Mouse (Mus musculus) MEL (cell line): Measurements from ENCODE around the gene Zfp764.

Experiments used
- CTCF ChIP-seq, 3 experiments: IDR thresholded peaks in 2 of 3; conservative IDR thresholded peaks in 1 of 3; 2 replicates each; pipeline ENCODE4 v1.5.1; 2011 to 2012; ENCODE audit warnings: low read length in 3 of 3, low read depth in 2 of 3, mild to moderate bottlenecking in 2 of 3, improper control_type of control experiment in 1 of 3, inconsistent platforms in 1 of 3, mixed read lengths in 1 of 3, moderate library complexity in 1 of 3; ENCODE audit not compliant: control insufficient read depth in 1 of 3, insufficient read depth in 1 of 3, poor library complexity in 1 of 3, severe bottlenecking in 1 of 3
- ELF1 ChIP-seq: IDR thresholded peaks from 2 replicates; pipeline ENCODE4 v1.6.1; 2014; ENCODE audit warnings: low read depth, mild to moderate bottlenecking, inconsistent platforms, low read length, improper control_type of control experiment, moderate library complexity
- EP300 ChIP-seq, 2 experiments: IDR thresholded peaks; 2 replicates each; pipeline ENCODE4 v1.6.1; 2011; ENCODE audit warnings: improper control_type of control experiment in 2 of 2, low read length in 2 of 2, low read depth in 1 of 2, mild to moderate bottlenecking in 1 of 2
- GABPA ChIP-seq: IDR thresholded peaks from 2 replicates; pipeline ENCODE4 v1.6.1; 2012; ENCODE audit warnings: low read depth, mild to moderate bottlenecking, inconsistent platforms, low read length, improper control_type of control experiment, moderate library complexity
- GATA1 ChIP-seq: IDR thresholded peaks from 2 replicates; pipeline ENCODE4 v1.6.1; 2011; ENCODE audit warnings: low read depth, low read length, improper control_type of control experiment
- JUND ChIP-seq: IDR thresholded peaks from 2 replicates; pipeline ENCODE4 v1.6.1; 2011; ENCODE audit warnings: low read depth, mild to moderate bottlenecking, improper control_type of control experiment, low read length
- MAFK ChIP-seq: IDR thresholded peaks from 2 replicates; pipeline ENCODE4 v1.6.1; 2011; ENCODE audit warnings: low read depth, mild to moderate bottlenecking, low read length, improper control_type of control experiment, borderline replicate concordance
- MAX ChIP-seq: IDR thresholded peaks from 2 replicates; pipeline ENCODE4 v1.6.1; 2011; ENCODE audit warnings: low read length, improper control_type of control experiment
- NRF1 ChIP-seq: IDR thresholded peaks from 2 replicates; pipeline ENCODE4 v1.6.1; 2014; ENCODE audit warnings: low read depth, mild to moderate bottlenecking, inconsistent platforms, low read length, improper control_type of control experiment, moderate library complexity; ENCODE audit not compliant: poor library complexity, insufficient read depth, severe bottlenecking
- POLR2A ChIP-seq, 2 experiments: IDR thresholded peaks; 2 replicates each; pipeline ENCODE4 v1.6.1; 2011 to 2012; ENCODE audit warnings: low read length in 2 of 2, mild to moderate bottlenecking in 2 of 2, control low read depth in 1 of 2, improper control_type of control experiment in 1 of 2, low read depth in 1 of 2, moderate library complexity in 1 of 2; ENCODE audit not compliant: control insufficient read depth in 1 of 2, insufficient read depth in 1 of 2, poor library complexity in 1 of 2
- TAL1 ChIP-seq: IDR thresholded peaks from 2 replicates; pipeline ENCODE4 v1.6.1; 2012; ENCODE audit warnings: mild to moderate bottlenecking, inconsistent platforms, low read length, moderate library complexity, mixed read lengths
- TCF12 ChIP-seq: IDR thresholded peaks from 2 replicates; pipeline ENCODE4 v1.6.1; 2014; ENCODE audit warnings: low read depth, mild to moderate bottlenecking, inconsistent platforms, low read length, improper control_type of control experiment, moderate library complexity
- USF1 ChIP-seq: IDR thresholded peaks from 2 replicates; pipeline ENCODE4 v1.6.1; 2014; ENCODE audit warnings: low read depth, mild to moderate bottlenecking, inconsistent platforms, low read length, improper control_type of control experiment, moderate library complexity

DNA sequence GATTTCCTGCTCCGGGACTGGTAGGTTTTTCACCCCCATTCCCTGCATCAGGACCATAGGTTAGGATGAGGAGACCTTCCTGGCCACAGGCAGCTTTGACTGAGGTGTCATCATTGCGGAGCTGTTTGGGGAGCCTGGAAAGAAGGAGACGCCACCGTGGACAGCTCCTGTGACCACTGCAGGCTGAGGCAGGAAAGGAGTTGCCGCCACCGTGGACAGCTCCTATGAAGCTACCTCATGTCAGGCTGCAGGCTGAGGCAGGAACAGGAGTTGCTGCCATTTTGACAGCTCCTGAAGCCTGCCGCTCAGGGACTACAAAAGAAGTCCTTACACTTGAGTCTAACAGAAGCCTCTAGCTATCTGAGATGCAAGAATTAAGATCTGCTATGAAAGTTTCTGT, 48.3 kb upstream of the Zfp764 start:
- TF ChIP-seq POLR2A (IDR thresholded peaks at IDR 0.05; ENCODE audit: control insufficient read depth in 1 of 2, insufficient read depth in 1 of 2, low read depth in 1 of 2, low read length in 2 of 2, poor library complexity in 1 of 2) (no peak), CTCF (IDR thresholded peaks at IDR 0.05 in 2 of 3, conservative IDR thresholded peaks at IDR 0.05 in 1 of 3; ENCODE audit: control insufficient read depth in 1 of 3, insufficient read depth in 1 of 3, low read depth in 2 of 3, low read length in 3 of 3, poor library complexity in 1 of 3, severe bottlenecking in 1 of 3) (no peak), MAX (no peak), TAL1 (no peak), GATA1 (no peak), TCF12 (no peak), MAFK (no peak), ELF1 (no peak), GABPA (no peak), NRF1 (no peak), JUND (no peak), EP300 (IDR thresholded peaks at IDR 0.05; ENCODE audit: low read depth in 1 of 2, low read length in 2 of 2) (no peak), USF1 (no peak)
